Mouse (Mus musculus) ZHBTc4 (cell line): Measurements from ENCODE around the gene Rap1gap.

Source experiments
- DNase-seq: peaks from one replicate; pipeline ENCODE4 v3.0.0-alpha.2; 2011; ENCODE audit warnings: low read depth, low spot score

Rap1gap gene

GRCm38 (mm10) chr4:137661547-137661946 is 3.0 kb upstream of the Rap1gap start:
- DNase-seq = no peak

- no peak for DNase-seq
Measured at GRCm38 (mm10) chr4:137663491-137663890, 1.0 kb upstream of the Rap1gap start.

GRCm38 (mm10) chr4:137664980-137665675 is 602 bp downstream of the Rap1gap start:
- DNase-seq = no peak

- no peak for DNase-seq
Measured at GRCm38 (mm10) chr4:137665791-137666190, 1.3 kb downstream of the Rap1gap start.

- DNase-seq = no peak
Measured at GRCm38 (mm10) chr4:137666283-137666957, 1.9 kb downstream of the Rap1gap start.

GRCm38 (mm10) chr4:137666958-137667345 is 2.4 kb downstream of the Rap1gap start:
- DNase-seq = no peak

- no peak for DNase-seq
Measured at GRCm38 (mm10) chr4:137667747-137668146, 3.2 kb downstream of the Rap1gap start.

- DNase-seq = no peak
Measured at GRCm38 (mm10) chr4:137671711-137672500, 7.4 kb downstream of the Rap1gap start.

- DNase-seq = no peak
Measured at GRCm38 (mm10) chr4:137675566-137675965, 11.0 kb downstream of the Rap1gap start.

- peak; percentile 82 for DNase-seq
Measured at GRCm38 (mm10) chr4:137676057-137676456, 11.5 kb downstream of the Rap1gap start.

- DNase-seq = no peak
Measured at GRCm38 (mm10) chr4:137676700-137677484, 12.4 kb downstream of the Rap1gap start.

GRCm38 (mm10) chr4:137677906-137678305 is 13.4 kb downstream of the Rap1gap start:
- no peak for DNase-seq

- DNase-seq = no peak
Measured at GRCm38 (mm10) chr4:137678568-137678967, 14.0 kb downstream of the Rap1gap start.

GRCm38 (mm10) chr4:137679979-137680550 is 15.5 kb downstream of the Rap1gap start:
- DNase-seq = no peak

GRCm38 (mm10) chr4:137680721-137681120 is 16.2 kb downstream of the Rap1gap start:
- DNase-seq = no peak

GRCm38 (mm10) chr4:137681408-137682104 is 17.0 kb downstream of the Rap1gap start:
- peak; percentile 48 for DNase-seq

- DNase-seq = no peak
Measured at GRCm38 (mm10) chr4:137682961-137683453, 18.5 kb downstream of the Rap1gap start.

GRCm38 (mm10) chr4:137684830-137685343 is 20.4 kb downstream of the Rap1gap start:
- DNase-seq = peak; percentile 66

GRCm38 (mm10) chr4:137686303-137686702 is 21.8 kb downstream of the Rap1gap start:
- no peak for DNase-seq

- no peak for DNase-seq
Measured at GRCm38 (mm10) chr4:137687234-137687825, 22.8 kb downstream of the Rap1gap start.
